ENCODE assay signal across 8 mouse cellular contexts in the genomic region with DNA sequence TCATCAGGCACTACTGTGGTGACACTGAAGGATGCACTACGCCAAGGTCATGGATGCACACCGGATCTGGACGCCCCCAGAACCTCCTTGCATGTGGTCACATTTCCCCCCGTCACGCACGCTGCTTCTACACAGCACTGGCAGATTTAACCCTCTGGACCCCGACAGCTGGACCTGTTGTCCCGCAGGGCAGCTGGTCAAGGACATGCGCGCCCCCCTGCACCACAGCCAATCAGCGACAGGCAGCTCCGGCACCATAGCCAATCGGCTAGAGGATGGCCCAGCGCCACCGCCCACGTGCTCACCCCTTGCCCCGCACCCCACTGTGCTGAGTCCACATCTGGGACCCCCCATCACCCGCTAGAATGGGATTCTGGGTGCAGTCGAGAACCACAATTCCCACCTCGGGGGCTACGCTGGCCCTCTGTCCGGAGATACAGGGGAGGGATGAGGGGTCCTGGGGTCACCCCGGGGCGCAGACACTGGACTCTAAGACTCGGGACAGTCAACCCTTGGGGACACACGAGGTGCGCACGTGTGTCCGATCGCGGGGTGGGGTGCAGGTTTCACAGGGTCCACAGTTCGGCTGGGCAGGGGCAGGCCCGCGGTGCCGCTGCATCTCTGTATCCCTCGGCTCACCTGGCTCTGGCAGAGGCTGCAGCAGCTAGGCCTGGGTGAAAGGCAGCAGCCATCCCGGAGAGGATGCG. TPM values are rescaled to one million over a fixed set of nuclear protein-coding genes. Genes with fewer than 3 reads are reported as not detected.
A peak's percentile ranks its signal among the peaks of the same experiment; 100 is the strongest.
DNase-seq lines count a peak whose midpoint lies in the region; ATAC-seq and TF ChIP-seq lines count a peak whose summit lies in the region.

No protein-coding gene starts in this region.

- intact Hi-C loops in heart, adult 2 months (cut with DNase I), result loop anchor here (2.0 kb wide), 1 partner anchor 35 kb away; a partner anchor contains a TSS

- H3K27ac ChIP-seq in embryonic facial prominence, embryonic 13.5 days, result peak overlapping the region; percentile 75
- peak overlapping the region; percentile 94 for H3K27ac ChIP-seq in heart, adult 2 months
- H3K27ac ChIP-seq in limb, embryonic 13.5 days, result peak overlapping the region; percentile 75
- peak overlapping the region; percentile 83 for H3K27ac ChIP-seq in midbrain, embryonic 15.5 days
- H3K27ac ChIP-seq in spleen, adult 2 months (ENCODE audit: insufficient read depth, low read length), result peak overlapping the region; percentile 17

- H3K9me3 ChIP-seq in embryonic facial prominence, embryonic 13.5 days, result no peaks in the 10 kb centered on the region
- no peaks in the 10 kb centered on the region for H3K9me3 ChIP-seq in limb, embryonic 13.5 days
- no peaks in the 10 kb centered on the region for H3K9me3 ChIP-seq in midbrain, embryonic 15.5 days

- peak overlapping the region; percentile 87 for H3K9ac ChIP-seq in embryonic facial prominence, embryonic 13.5 days
- peak overlapping the region; percentile 81 for H3K9ac ChIP-seq in heart, adult 2 months (ENCODE audit: low read depth, low read length)
- peak overlapping the region; percentile 76 for H3K9ac ChIP-seq in limb, embryonic 13.5 days
- peak overlapping the region; percentile 81 for H3K9ac ChIP-seq in midbrain, embryonic 15.5 days

- no peaks in the 10 kb centered on the region for H3K79me2 ChIP-seq in heart, adult 2 months (replicated peaks; ENCODE audit: control insufficient read depth, insufficient read depth, low read length)

- H3K27me3 ChIP-seq in embryonic facial prominence, embryonic 13.5 days, result no peaks in the 10 kb centered on the region
- no peaks in the 10 kb centered on the region for H3K27me3 ChIP-seq in heart, adult 2 months (ENCODE audit: control insufficient read depth, insufficient read depth, low read length)
- no peaks in the 10 kb centered on the region for H3K27me3 ChIP-seq in limb, embryonic 13.5 days
- H3K27me3 ChIP-seq in midbrain, embryonic 15.5 days (replicated peaks), result no peaks in the 10 kb centered on the region
- no peaks in the 10 kb centered on the region for H3K27me3 ChIP-seq in spleen, adult 2 months (ENCODE audit: control insufficient read depth, insufficient read depth, low read length)

- no peaks in the 10 kb centered on the region for H3K36me3 ChIP-seq in embryonic facial prominence, embryonic 13.5 days
- H3K36me3 ChIP-seq in heart, adult 2 months (ENCODE audit: control insufficient read depth, insufficient read depth, low read length), result peaks cover 3% of the 10 kb centered on the region; the same call in 1 of the 2 replicates
- no peaks in the 10 kb centered on the region for H3K36me3 ChIP-seq in limb, embryonic 13.5 days
- H3K36me3 ChIP-seq in midbrain, embryonic 15.5 days (replicated peaks), result no peaks in the 10 kb centered on the region
- H3K36me3 ChIP-seq in spleen, adult 2 months (ENCODE audit: control insufficient read depth, insufficient read depth, low read length), result no peaks in the 10 kb centered on the region

- peak; percentile 78 for DNase-seq in 3134 (ENCODE audit: extremely low read depth, insufficient read length, low spot score)
- DNase-seq in adrenal gland, postnatal 36 days, result peak; percentile 80 to 90
- DNase-seq in heart, adult 2 months, result peak; percentile 87 to 89
- DNase-seq in kidney, adult 8-10 months, result peak; percentile 87 to 88
- DNase-seq in spleen, adult 2 months (ENCODE audit: low read depth in 1 of 2, low spot score in 2 of 2), result peak in 1 of 2 experiments; percentile 56

- peak; percentile 60; the same call in 1 of the 2 replicates for TF ChIP-seq POLR2A in heart, adult 2 months (IDR thresholded peaks at IDR 0.05; ENCODE audit: insufficient read depth, low read depth, low read length)
- no peak for TF ChIP-seq POLR2A in spleen, adult 2 months (IDR thresholded peaks at IDR 0.05; ENCODE audit: low read depth, low read length)

- ATAC-seq in embryonic facial prominence, embryonic 13.5 days (ENCODE audit: insufficient number of reproducible peaks, insufficient read depth, low FRiP score, low TSS enrichment, low read depth), result peak; percentile 92
- ATAC-seq in limb, embryonic 13.5 days (ENCODE audit: low FRiP score, low read depth), result peak; percentile 93
- peak; percentile 97 for ATAC-seq in midbrain, embryonic 15.5 days (replicated peaks)

- H3K4me3 ChIP-seq in embryonic facial prominence, embryonic 13.5 days, result peak overlapping the region; percentile 90
- peak overlapping the region; percentile 87 for H3K4me3 ChIP-seq in heart, adult 2 months
- H3K4me3 ChIP-seq in limb, embryonic 13.5 days, result peak overlapping the region; percentile 65
- peak overlapping the region; percentile 98 for H3K4me3 ChIP-seq in midbrain, embryonic 15.5 days
- H3K4me3 ChIP-seq in spleen, adult 2 months (ENCODE audit: extremely low read depth, insufficient read depth, insufficient read length), result peak overlapping the region; percentile 79

- peak overlapping the region; percentile 71 for H3K4me2 ChIP-seq in embryonic facial prominence, embryonic 13.5 days
- H3K4me2 ChIP-seq in limb, embryonic 13.5 days (replicated peaks), result peak overlapping the region; percentile 83
- peak overlapping the region; percentile 82 for H3K4me2 ChIP-seq in midbrain, embryonic 15.5 days

- under 1% methylated on average over 38 of the region's 38 CpGs for WGBS in embryonic facial prominence, embryonic 13.5 days
- WGBS in heart, adult 2 months, result under 1% methylated on average over 38 of the region's 38 CpGs
- under 1% methylated on average over 38 of the region's 38 CpGs for WGBS in limb, embryonic 13.5 days
- WGBS in midbrain, embryonic 15.5 days, result under 1% methylated on average over 38 of the region's 38 CpGs
- under 1% methylated on average over 38 of the region's 38 CpGs for WGBS in spleen, adult 2 months

- no peak for TF ChIP-seq EP300 in heart, adult 2 months (IDR thresholded peaks at IDR 0.05; ENCODE audit: insufficient read depth, low read depth, low read length)

- no peak for TF ChIP-seq CTCF in heart, adult 2 months (IDR thresholded peaks at IDR 0.05)
- no peak for TF ChIP-seq CTCF in spleen, adult 2 months (IDR thresholded peaks at IDR 0.05; ENCODE audit: extremely low read depth, insufficient read depth, insufficient read length, insufficient replicate concordance)

- H3K4me1 ChIP-seq in embryonic facial prominence, embryonic 13.5 days, result peaks cover 17% of the 10 kb centered on the region
- H3K4me1 ChIP-seq in heart, adult 2 months (ENCODE audit: control insufficient read depth, insufficient read depth, low read length), result no peaks in the 10 kb centered on the region; the same call in 1 of the 2 replicates
- H3K4me1 ChIP-seq in limb, embryonic 13.5 days, result peaks cover 16% of the 10 kb centered on the region
- peaks cover 26% of the 10 kb centered on the region for H3K4me1 ChIP-seq in midbrain, embryonic 15.5 days
- no peaks in the 10 kb centered on the region; the same call in 1 of the 2 replicates for H3K4me1 ChIP-seq in spleen, adult 2 months (ENCODE audit: control insufficient read depth, insufficient read depth, insufficient read length)

RNA-seq across cellular contexts. Expression of a gene that starts 0.6 kb away (rescaled TPM):
- 100 to 1,000 TPM; 122 to 138 TPM for total RNA-seq in adrenal gland, postnatal 36 days (2021)
- 156 and 167 TPM in 2 replicates for polyA plus RNA-seq in embryonic facial prominence, embryonic 13.5 days (2015; fragmentation: Nextera tagmentation; extraction: Ambion mirVana)
- total RNA-seq in heart, adult 2 months (2021), result 100 to 1,000 TPM; 663 to 774 TPM
- 732 and 838 TPM in 2 replicates for polyA plus RNA-seq in heart, adult 2 months (2012; rRNA removed)
- 163 and 169 TPM in 2 replicates for polyA plus RNA-seq in limb, embryonic 13.5 days (2015; fragmentation: Nextera tagmentation; extraction: Ambion mirVana)
- polyA plus RNA-seq in midbrain, embryonic 15.5 days (2015; fragmentation: Nextera tagmentation; extraction: Ambion mirVana), result 206 and 210 TPM in 2 replicates
- 38.4 and 45.5 TPM in 2 replicates for polyA plus RNA-seq in spleen, adult 2 months (2012; rRNA removed)

RNA-seq across cellular contexts. Expression of a gene that starts 34.4 kb away (rescaled TPM):
- 10 to 100 TPM; 17.6 to 22.1 TPM for total RNA-seq in adrenal gland, postnatal 36 days (2021)
- 14.9 and 17.5 TPM in 2 replicates for polyA plus RNA-seq in embryonic facial prominence, embryonic 13.5 days (2015; fragmentation: Nextera tagmentation; extraction: Ambion mirVana)
- total RNA-seq in heart, adult 2 months (2021), result 10 to 100 TPM; 10.6 to 10.8 TPM
- polyA plus RNA-seq in heart, adult 2 months (2012; rRNA removed), result 17.0 and 19.3 TPM in 2 replicates
- polyA plus RNA-seq in limb, embryonic 13.5 days (2015; fragmentation: Nextera tagmentation; extraction: Ambion mirVana), result 15.1 and 16.3 TPM in 2 replicates
- polyA plus RNA-seq in midbrain, embryonic 15.5 days (2015; fragmentation: Nextera tagmentation; extraction: Ambion mirVana), result 30.3 and 32.2 TPM in 2 replicates
- 14.9 and 20.1 TPM in 2 replicates for polyA plus RNA-seq in spleen, adult 2 months (2012; rRNA removed)

Comparison
In these comparisons a context has a peak if more than half of its experiments do, and no peak if none do; other contexts are left out.
1. H3K27ac ChIP-seq: peak in every context shown above with its lines; median percentile 94 in heart, adult 2 months; 83 in midbrain, embryonic 15.5 days; 75 in embryonic facial prominence, embryonic 13.5 days; 75 in limb, embryonic 13.5 days; 17 in spleen, adult 2 months.